Mouse (Mus musculus): ENCODE data around the gene Gm1123. TPM values are rescaled to one million over a fixed set of nuclear protein-coding genes. Genes with fewer than 3 reads are reported as not detected.

Gene Gm1123
- polyA plus RNA-seq, 1 experiment: 0.05 TPM

DNA sequence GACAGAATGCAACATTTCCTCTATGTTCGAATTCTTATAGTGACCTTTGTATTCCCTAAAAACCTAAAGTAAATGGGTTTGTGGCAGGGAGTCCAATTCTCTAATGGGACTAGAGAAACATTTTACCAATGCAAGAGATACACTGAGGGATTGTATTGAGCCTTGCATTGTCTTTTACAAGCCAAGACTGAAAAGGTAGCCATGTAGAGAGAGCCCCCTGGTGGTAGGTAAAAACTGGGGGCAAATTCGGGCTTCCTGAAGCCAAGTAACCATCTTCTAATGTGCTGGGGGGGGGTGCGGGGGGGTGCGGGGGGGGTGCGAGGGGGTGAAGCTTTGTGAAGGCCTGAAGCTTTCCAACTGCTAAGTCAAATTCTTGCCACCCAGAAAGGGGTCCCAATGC lies 75.2 kb downstream of the Gm1123 start:
- TF ChIP-seq CTCF (IDR thresholded peaks at IDR 0.05; ENCODE audit: extremely low read depth, insufficient read depth, insufficient read length, insufficient replicate concordance) (no peak), POLR2A (IDR thresholded peaks at IDR 0.05; ENCODE audit: low read depth, low read length) (no peak)
- DNase-seq (ENCODE audit: low read depth in 1 of 2, low spot score in 2 of 2): no peak
- WGBS: 20% methylated on average over 5 of the region's 5 CpGs
- no peak overlapping the region for H3K4me3 ChIP-seq (ENCODE audit: extremely low read depth, insufficient read depth, insufficient read length)
- no peaks in the 10 kb centered on the region for H3K36me3 ChIP-seq (ENCODE audit: control insufficient read depth, insufficient read depth, low read length)
- peaks cover 6% of the 10 kb centered on the region; the same call in 1 of the 2 replicates for H3K4me1 ChIP-seq (ENCODE audit: control insufficient read depth, insufficient read depth, insufficient read length)
- no peak overlapping the region for H3K27ac ChIP-seq (ENCODE audit: insufficient read depth, low read length)
- H3K27me3 ChIP-seq (ENCODE audit: control insufficient read depth, insufficient read depth, low read length): peaks cover 40% of the 10 kb centered on the region

DNA sequence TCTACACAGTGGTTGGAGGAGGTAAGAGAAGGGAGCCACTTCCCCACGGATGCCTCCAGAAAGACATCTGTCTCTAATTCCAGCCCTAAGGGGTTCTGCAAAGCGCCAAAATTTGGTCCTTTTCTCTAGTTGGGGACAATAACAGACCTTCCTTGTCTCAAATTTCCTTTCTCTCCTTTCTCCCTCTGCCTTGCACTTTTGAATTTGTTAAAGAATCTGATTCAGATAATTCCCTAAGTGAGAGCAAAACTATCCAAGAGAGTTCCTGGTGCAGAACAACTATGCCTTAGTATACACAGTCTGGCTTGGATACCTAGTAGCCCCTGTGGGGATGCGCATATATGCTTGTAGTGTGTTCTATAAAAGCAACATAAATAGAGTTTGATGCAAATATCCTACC lies 75.7 kb downstream of the Gm1123 start:
- no peak for DNase-seq (ENCODE audit: low read depth in 1 of 2, low spot score in 2 of 2)
- H3K36me3 ChIP-seq (ENCODE audit: control insufficient read depth, insufficient read depth, low read length): no peaks in the 10 kb centered on the region
- peaks cover 7% of the 10 kb centered on the region; the same call in 1 of the 2 replicates for H3K4me1 ChIP-seq (ENCODE audit: control insufficient read depth, insufficient read depth, insufficient read length)
- no peak overlapping the region for H3K4me3 ChIP-seq (ENCODE audit: extremely low read depth, insufficient read depth, insufficient read length)
- peaks cover 45% of the 10 kb centered on the region for H3K27me3 ChIP-seq (ENCODE audit: control insufficient read depth, insufficient read depth, low read length)
- TF ChIP-seq CTCF (IDR thresholded peaks at IDR 0.05; ENCODE audit: extremely low read depth, insufficient read depth, insufficient read length, insufficient replicate concordance): no peak
- no peak for TF ChIP-seq POLR2A (IDR thresholded peaks at IDR 0.05; ENCODE audit: low read depth, low read length)
- H3K27ac ChIP-seq (ENCODE audit: insufficient read depth, low read length): no peak overlapping the region
- 41% methylated on average over 3 of the region's 3 CpGs for WGBS

DNA sequence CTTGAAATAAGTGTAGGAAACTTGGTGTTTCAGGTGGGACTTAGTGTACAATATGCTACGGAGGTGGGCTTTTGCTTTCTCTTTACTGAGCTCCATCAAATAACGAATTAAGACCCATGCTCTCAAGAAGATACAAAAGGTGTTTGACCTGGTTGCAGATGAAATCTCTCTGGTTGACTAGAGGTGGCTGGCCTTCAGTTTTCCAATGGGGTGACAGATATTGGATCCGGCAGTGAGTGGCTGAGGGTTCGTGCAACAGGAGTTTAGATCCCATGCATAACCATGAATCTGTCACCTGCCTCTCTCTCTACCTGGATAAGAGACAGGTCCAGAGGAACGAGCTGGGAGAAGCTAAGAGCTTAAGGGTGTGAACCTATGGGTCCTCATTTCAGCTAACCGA lies 76.9 kb downstream of the Gm1123 start:
- no peak for DNase-seq (ENCODE audit: low read depth in 1 of 2, low spot score in 2 of 2)
- peaks cover 7% of the 10 kb centered on the region; the same call in 1 of the 2 replicates for H3K4me1 ChIP-seq (ENCODE audit: control insufficient read depth, insufficient read depth, insufficient read length)
- H3K27ac ChIP-seq (ENCODE audit: insufficient read depth, low read length): no peak overlapping the region
- 14% methylated on average over 6 of the region's 6 CpGs for WGBS
- no peak overlapping the region for H3K4me3 ChIP-seq (ENCODE audit: extremely low read depth, insufficient read depth, insufficient read length)
- TF ChIP-seq POLR2A (IDR thresholded peaks at IDR 0.05; ENCODE audit: low read depth, low read length): no peak
- no peak for TF ChIP-seq CTCF (IDR thresholded peaks at IDR 0.05; ENCODE audit: extremely low read depth, insufficient read depth, insufficient read length, insufficient replicate concordance)
- peaks cover 51% of the 10 kb centered on the region for H3K27me3 ChIP-seq (ENCODE audit: control insufficient read depth, insufficient read depth, low read length)
- H3K36me3 ChIP-seq (ENCODE audit: control insufficient read depth, insufficient read depth, low read length): no peaks in the 10 kb centered on the region

DNA sequence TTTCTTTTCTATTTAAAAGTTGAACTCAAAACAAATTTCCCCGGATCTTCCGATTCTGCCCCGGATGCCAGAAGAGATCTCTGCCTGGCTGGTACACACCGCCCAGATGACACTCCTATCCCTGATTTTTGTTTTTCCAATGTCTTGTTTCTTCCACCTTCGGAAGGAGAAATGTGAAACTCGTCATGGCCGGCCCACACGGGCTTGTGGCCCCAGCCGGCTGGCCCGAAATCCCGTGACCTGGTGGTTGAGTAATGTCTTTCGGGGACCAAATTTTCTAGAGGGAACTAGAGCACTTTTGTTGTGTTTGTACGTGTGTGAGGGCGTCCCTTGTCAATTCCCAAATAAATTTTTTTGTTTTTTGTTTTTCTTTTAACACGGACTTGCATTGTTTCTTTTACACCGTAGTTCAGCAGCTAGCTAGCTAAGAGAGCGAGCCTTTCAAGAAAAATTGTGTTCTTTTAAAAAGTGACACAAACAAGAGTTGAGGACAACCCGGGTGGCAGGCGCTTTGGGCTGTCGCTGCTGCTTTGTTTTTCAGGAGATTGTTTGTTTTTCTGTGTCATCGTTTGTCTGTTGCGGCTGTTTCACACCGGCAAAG lies 77.7 kb downstream of the Gm1123 start:
- TF ChIP-seq CTCF (IDR thresholded peaks at IDR 0.05; ENCODE audit: extremely low read depth, insufficient read depth, insufficient read length, insufficient replicate concordance) (no peak), POLR2A (IDR thresholded peaks at IDR 0.05; ENCODE audit: low read depth, low read length) (no peak)
- no peak for DNase-seq (ENCODE audit: low read depth in 1 of 2, low spot score in 2 of 2)
- Histone ChIP-seq H3K4me1 (ENCODE audit: control insufficient read depth, insufficient read depth, insufficient read length) (peaks cover 7% of the 10 kb centered on the region; the same call in 1 of the 2 replicates), H3K36me3 (ENCODE audit: control insufficient read depth, insufficient read depth, low read length) (no peaks in the 10 kb centered on the region), H3K4me3 (ENCODE audit: extremely low read depth, insufficient read depth, insufficient read length) (no peak overlapping the region), H3K27me3 (ENCODE audit: control insufficient read depth, insufficient read depth, low read length) (peaks cover 46% of the 10 kb centered on the region), H3K27ac (ENCODE audit: insufficient read depth, low read length) (no peak overlapping the region)
- WGBS: 7% methylated on average over 23 of the region's 23 CpGs

Other genes with a start within 250 kb of the Gm1123 start
- not detected in 2 replicates for gene Prr23a1, start 193.2 kb downstream of the Gm1123 start, polyA plus RNA-seq (2012; rRNA removed)
- not detected in 2 replicates for gene Prr23a2, start 179.2 kb downstream of the Gm1123 start, polyA plus RNA-seq (2012; rRNA removed)
- gene Prr23a3, start 170.9 kb downstream of the Gm1123 start, polyA plus RNA-seq (2012; rRNA removed): not detected in 2 replicates
- not detected in 2 replicates for gene 7420426K07Rik, start 132.6 kb downstream of the Gm1123 start, polyA plus RNA-seq (2012; rRNA removed)
- not detected in 2 replicates for gene Foxl2, start 80.4 kb downstream of the Gm1123 start, polyA plus RNA-seq (2012; rRNA removed)
- gene Faim, start 49.3 kb downstream of the Gm1123 start, polyA plus RNA-seq (2012; rRNA removed): 2.9 and 4.6 TPM in 2 replicates
- 2.9 TPM in 2 replicates for gene Pik3cb, start 104.9 kb upstream of the Gm1123 start, polyA plus RNA-seq (2012; rRNA removed)
- not detected in 2 replicates for gene Faiml, start 201.5 kb upstream of the Gm1123 start, polyA plus RNA-seq (2012; rRNA removed)
- gene Cep70, start 207.7 kb upstream of the Gm1123 start, polyA plus RNA-seq (2012; rRNA removed): 1.0 and 1.3 TPM in 2 replicates